Mouse (Mus musculus) adrenal gland, postnatal 10 days (tissue): ENCODE measurements around the gene Elfn1. TPM values are rescaled to one million over a fixed set of nuclear protein-coding genes. Genes with fewer than 3 reads are reported as not detected.

Experiments used
- DNase-seq: peaks from one replicate; pipeline ENCODE4 v3.0.0; 2021; ENCODE audit warnings: mixed read lengths
- total RNA-seq, 2 experiments: library from RNA; stranded (reverse); gene quantifications; 2 replicates each; pipeline ENCODE4 v1.2.3; 2021

Elfn1 gene
- total RNA-seq, 2 experiments from 2014 or later: 1.1 to 2.2 TPM

DNA sequence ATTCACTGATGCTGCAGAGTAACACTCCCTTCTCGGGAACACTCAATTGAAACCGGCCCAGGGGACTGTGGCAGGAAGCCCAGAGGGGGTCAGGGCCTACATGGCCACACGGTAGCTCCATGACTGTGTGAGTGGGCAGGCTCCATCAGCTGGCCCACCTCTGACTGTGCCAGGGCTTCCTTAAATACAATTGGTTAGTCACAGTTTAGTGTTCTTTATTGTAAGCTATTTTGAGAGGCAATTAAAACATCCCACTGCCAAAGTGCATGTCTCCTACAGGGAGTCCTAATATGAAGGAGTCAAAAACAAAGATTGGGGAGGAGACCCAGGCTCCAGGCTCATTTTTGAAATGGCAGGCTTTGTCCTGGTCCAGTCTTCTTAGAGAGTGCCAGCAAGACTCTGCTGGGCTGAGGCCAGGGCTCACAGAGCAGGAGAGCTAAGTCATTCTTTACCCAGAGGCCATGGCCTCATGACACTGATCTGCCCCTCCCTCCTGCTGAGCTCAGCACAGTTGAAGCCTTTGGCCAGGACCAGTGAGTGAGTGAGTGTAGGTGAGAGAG lies 116.3 kb downstream of the Elfn1 start:
- DNase-seq: peak; percentile 81

Other genes starting within 250 kb of the Elfn1 start
- 1 to 10 TPM; 6.6 to 9.2 TPM for gene Micall2, start 171.6 kb upstream of the Elfn1 start, total RNA-seq
- gene Ints1, start 132.3 kb upstream of the Elfn1 start, total RNA-seq: 10 to 100 TPM; 36.6 to 51.9 TPM
- gene Mafk, start 116.4 kb upstream of the Elfn1 start, total RNA-seq: 10 to 100 TPM; 18.8 to 25.1 TPM
- gene Tmem184a, start 88.0 kb upstream of the Elfn1 start, total RNA-seq: 1 to 10 TPM in 1 of 2 experiments, under 1 TPM in 1; 0.91 to 2.1 TPM
- not detected for gene Gm26938, start 81.5 kb upstream of the Elfn1 start, total RNA-seq
- gene Psmg3, start 81.1 kb upstream of the Elfn1 start, total RNA-seq: 10 to 100 TPM; 16.5 to 19.7 TPM